18 mouse cellular contexts compared by ENCODE assay signal in genomic region chr8:120007178-120007577, GRCm38 (mm10). TPM values are rescaled to one million over a fixed set of nuclear protein-coding genes. Genes with fewer than 3 reads are reported as not detected.
"Had no signal": no experiment of that assay in that cellular context is flagged by ENCODE, and none has a peak within 500 bp of the region (broad histone marks: within the 10 kb centered on the region; RNA-seq: fewer than 3 reads in every experiment).

No protein-coding gene starts in this region.

- H3K27ac ChIP-seq: lung, embryonic 15.5 days; macrophage; midbrain, embryonic 13.5 days; midbrain, embryonic 15.5 days; neural tube, embryonic 12.5 days; stomach, embryonic 15.5 days; stomach, postnatal 0 days had no signal

- H3K4me1 ChIP-seq: megakaryocyte, embryonic 14.5 days had no signal

- DNase-seq: lung, adult 2 months; lung, postnatal 14 days; lung, postnatal 36 days; right cerebral cortex, postnatal 14 days; thymus, adult 2 months; thymus, postnatal 25 days; thymus, postnatal 4 days had no signal

- H3K4me3 ChIP-seq: lung, embryonic 15.5 days; megakaryocyte, embryonic 14.5 days; midbrain, embryonic 13.5 days; midbrain, embryonic 15.5 days; neural tube, embryonic 12.5 days; stomach, embryonic 15.5 days had no signal

- H3K9ac ChIP-seq: lung, embryonic 15.5 days; midbrain, embryonic 13.5 days; midbrain, embryonic 15.5 days; neural tube, embryonic 12.5 days; stomach, embryonic 15.5 days had no signal

- H3K36me3 ChIP-seq: lung, embryonic 15.5 days; midbrain, embryonic 13.5 days; midbrain, embryonic 15.5 days; neural tube, embryonic 12.5 days; stomach, embryonic 15.5 days had no signal

- H3K9me3 ChIP-seq: lung, embryonic 15.5 days; megakaryocyte, embryonic 14.5 days; midbrain, embryonic 13.5 days; midbrain, embryonic 15.5 days; neural tube, embryonic 12.5 days; stomach, embryonic 15.5 days had no signal

- H3K4me2 ChIP-seq: lung, embryonic 15.5 days; midbrain, embryonic 11.5 days; midbrain, embryonic 13.5 days; midbrain, embryonic 15.5 days; stomach, embryonic 15.5 days had no signal

- H3K27me3 ChIP-seq: midbrain, embryonic 15.5 days; neural tube, embryonic 12.5 days; stomach, embryonic 15.5 days had no signal

- ATAC-seq: lung, postnatal 0 days; midbrain, embryonic 13.5 days; midbrain, embryonic 15.5 days had no signal

RNA-seq across cellular contexts. Expression of gene Crispld2, which starts 14.9 kb away (rescaled TPM):
- total RNA-seq: monocyte, adult 5-6 weeks had no signal
